Mouse (Mus musculus) stomach, postnatal 0 days (tissue): ENCODE results near the gene Tnnc2. TPM values are rescaled to one million over a fixed set of nuclear protein-coding genes. Genes with fewer than 3 reads are reported as not detected.

Experiments used
- ATAC-seq: fragments of 200-750 bp; cut with Nextera tagmentation; 2 replicates; pipeline ENCODE4 v1.8.0; 2017; ENCODE audit not compliant: low FRiP score, low TSS enrichment
- DNase-seq: peaks from one replicate; pipeline ENCODE4 v3.0.0-alpha.2; 2016; ENCODE audit warnings: low spot score
- H3K27ac ChIP-seq: fragments of 300-500 bp; sonication (generic); replicated peaks from 2 replicates; pipeline ENCODE4 v1.5.1; 2014; ENCODE audit warnings: mild to moderate bottlenecking, control low read depth
- H3K27me3 ChIP-seq: fragments of 300-500 bp; sonication (generic); 2 replicates; pipeline ENCODE4 v1.6.1; 2014; ENCODE audit warnings: low read length; ENCODE audit not compliant: control insufficient read depth, insufficient read depth
- H3K36me3 ChIP-seq: fragments of 300-500 bp; sonication (generic); 2 replicates; pipeline ENCODE4 v1.6.1; 2014; ENCODE audit warnings: low read length, mixed read lengths; ENCODE audit not compliant: control insufficient read depth, insufficient read depth
- H3K4me1 ChIP-seq: fragments of 300-500 bp; sonication (generic); replicated peaks from 2 replicates; pipeline ENCODE4 v1.6.1; 2014; ENCODE audit warnings: antibody characterized with exemption; ENCODE audit not compliant: control insufficient read depth, insufficient read depth
- H3K4me2 ChIP-seq: fragments of 300-500 bp; sonication (generic); replicated peaks from 2 replicates; pipeline ENCODE4 v1.6.1; 2014; ENCODE audit warnings: low read depth, mild to moderate bottlenecking, control low read depth, moderate library complexity
- H3K4me3 ChIP-seq: fragments of 300-500 bp; sonication (generic); 2 replicates; pipeline ENCODE4 v1.5.1; 2014; ENCODE audit warnings: low read depth, low read length, control low read depth
- H3K9ac ChIP-seq: fragments of 300-500 bp; sonication (generic); 2 replicates; pipeline ENCODE4 v1.6.1; 2014; ENCODE audit warnings: mild to moderate bottlenecking, low read length, control low read depth, mixed read lengths
- H3K9me3 ChIP-seq: fragments of 300-500 bp; sonication (generic); 2 replicates; pipeline ENCODE4 v1.6.1; 2016; ENCODE audit warnings: low read length; ENCODE audit not compliant: control insufficient read depth
- CTCF ChIP-seq: IDR thresholded peaks from 2 replicates; pipeline ENCODE4 v1.5.1; 2016; ENCODE audit warnings: antibody characterized with exemption, low read depth, mild to moderate bottlenecking, moderate library complexity
- EP300 ChIP-seq: optimal IDR thresholded peaks from 2 replicates; pipeline ENCODE3; 2016; ENCODE audit warnings: antibody characterized with exemption
- WGBS: fragments of 180-500 bp; shearing (Covaris S2); extraction: QIAGEN DNeasy Blood & Tissue Kit; methylation state at CpG from one replicate; pipeline ENCODE4 v1.1.7; 2014; 5-methylcytosine and 5-hydroxymethylcytosine counted together
- polyA plus RNA-seq: library from polyadenylated mRNA; unstranded; fragments of >200 nt; fragmentation: Nextera tagmentation; extraction: Ambion mirVana; gene quantifications from 2 replicates; pipeline ENCODE4 v1.2.1, GENCODE M21; 2015

Gene Tnnc2
- polyA plus RNA-seq, 1 experiment from 2014 or later = 7.0 TPM

DNA sequence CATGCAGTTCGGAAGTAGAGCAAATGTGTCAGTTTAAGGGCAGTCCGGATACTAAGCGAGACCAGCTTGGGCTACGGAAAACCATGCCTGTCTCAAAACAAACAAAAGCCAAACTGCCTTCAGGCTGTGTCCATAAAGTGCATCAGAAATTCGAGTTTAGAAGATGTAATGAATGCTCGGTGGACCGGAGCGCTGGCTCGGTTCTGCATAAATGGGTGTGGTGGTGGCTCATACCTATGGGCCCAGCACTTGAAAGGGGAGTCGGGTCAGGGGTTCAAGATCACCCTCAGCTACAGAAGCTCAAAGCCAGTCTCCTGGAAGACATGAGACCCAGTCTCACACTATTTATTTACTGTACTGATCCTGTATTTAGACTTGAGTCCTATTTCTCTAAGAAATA is 8.0 kb upstream of the Tnnc2 start:
- H3K9me3 ChIP-seq = no peaks in the 10 kb centered on the region
- H3K36me3 ChIP-seq = peaks cover 11% of the 10 kb centered on the region
- H3K27ac ChIP-seq = no peak overlapping the region
- TF ChIP-seq EP300 (no peak), CTCF (no peak)
- H3K27me3 ChIP-seq = no peaks in the 10 kb centered on the region
- no peak for DNase-seq
- 73% methylated on average over 10 of the region's 10 CpGs for WGBS
- H3K4me3 ChIP-seq = no peak overlapping the region
- H3K4me1 ChIP-seq = 0 out of 2 replicates have a peak, but pooled peaks cover 3% of the 10 kb centered on the region
- H3K4me2 ChIP-seq = no peak overlapping the region
- no peak overlapping the region for H3K9ac ChIP-seq
- ATAC-seq = no peak

DNA sequence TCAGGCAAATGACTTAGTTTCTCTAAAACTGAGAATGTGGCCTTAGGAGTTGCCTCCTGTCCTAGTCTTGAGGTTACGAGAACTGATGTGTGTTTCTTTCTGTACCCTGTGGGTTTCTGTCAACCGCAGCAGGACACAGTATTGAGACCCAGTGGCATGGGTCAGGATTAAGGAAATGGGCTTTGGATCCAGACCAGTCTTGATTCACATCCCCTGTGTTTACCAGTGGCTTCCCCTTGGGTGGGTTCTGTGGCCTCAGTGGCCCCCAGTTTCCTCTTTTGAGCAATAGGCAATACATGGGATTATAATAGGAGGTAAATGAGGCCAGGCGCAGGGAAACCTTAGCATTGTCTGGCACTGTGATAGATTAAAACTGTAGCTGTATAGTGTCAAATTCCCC is 7.3 kb upstream of the Tnnc2 start:
- no peak overlapping the region for H3K9ac ChIP-seq
- 0 out of 2 replicates have a peak overlapping the region, but pooled peaks have one; percentile 18 for H3K27ac ChIP-seq
- DNase-seq (no peak), ATAC-seq (no peak)
- H3K4me1 ChIP-seq = 0 out of 2 replicates have a peak, but pooled peaks cover 3% of the 10 kb centered on the region
- no peaks in the 10 kb centered on the region for H3K9me3 ChIP-seq
- WGBS = 73% methylated on average over 3 of the region's 3 CpGs
- H3K27me3 ChIP-seq = no peaks in the 10 kb centered on the region
- TF ChIP-seq CTCF (no peak), EP300 (no peak)
- peak overlapping the region; percentile 90 for H3K4me2 ChIP-seq
- H3K4me3 ChIP-seq = peak overlapping the region; percentile 74; the same call in 1 of the 2 replicates
- peaks cover 4% of the 10 kb centered on the region for H3K36me3 ChIP-seq

- ATAC-seq = peak; percentile 18
Measured at GRCm38 (mm10) chr2:164786388-164786885, 6.7 kb upstream of the Tnnc2 start.

GRCm38 (mm10) chr2:164785481-164786387 is 6.0 kb upstream of the Tnnc2 start, which contains the start of gene Snx21:
Gene Snx21 (plus strand): TSS chr2:164785823.
- H3K9ac ChIP-seq = peak within 1 kb of the TSS; percentile 79
- DNase-seq (peak; percentile 92), ATAC-seq (peak; percentile 90)
- peak within 1 kb of the TSS; percentile 74 for H3K4me3 ChIP-seq
- peak within 1 kb of the TSS; percentile 95 for H3K27ac ChIP-seq
- under 1% methylated on average over 66 of the region's 89 CpGs for WGBS
- no peak for TF ChIP-seq EP300
- TF ChIP-seq CTCF = peak; percentile 76
- H3K36me3 ChIP-seq = no peaks in the 10 kb centered on the region; the same call in 1 of the 2 replicates
- no peaks in the 10 kb centered on the region for H3K9me3 ChIP-seq
- H3K4me1 ChIP-seq = 0 out of 2 replicates have a peak, but pooled peaks cover 3% of the 10 kb centered on the region
- peak within 1 kb of the TSS; percentile 90 for H3K4me2 ChIP-seq
- no peaks in the 10 kb centered on the region for H3K27me3 ChIP-seq

More at GRCm38 (mm10) chr2:164786388-164786885, 6.7 kb upstream of the Tnnc2 start:
- 9% methylated on average over 15 of the region's 15 CpGs for WGBS
- Histone ChIP-seq H3K9ac (peak overlapping the region; percentile 79), H3K4me2 (peak overlapping the region; percentile 90), H3K36me3 (no peaks in the 10 kb centered on the region; the same call in 1 of the 2 replicates), H3K4me1 (0 out of 2 replicates have a peak, but pooled peaks cover 3% of the 10 kb centered on the region), H3K27ac (peak overlapping the region; percentile 95), H3K9me3 (no peaks in the 10 kb centered on the region), H3K27me3 (no peaks in the 10 kb centered on the region), H3K4me3 (peak overlapping the region; percentile 74)
- DNase-seq = peak; percentile 38
- TF ChIP-seq EP300 = no peak
- TF ChIP-seq CTCF = no peak

DNA sequence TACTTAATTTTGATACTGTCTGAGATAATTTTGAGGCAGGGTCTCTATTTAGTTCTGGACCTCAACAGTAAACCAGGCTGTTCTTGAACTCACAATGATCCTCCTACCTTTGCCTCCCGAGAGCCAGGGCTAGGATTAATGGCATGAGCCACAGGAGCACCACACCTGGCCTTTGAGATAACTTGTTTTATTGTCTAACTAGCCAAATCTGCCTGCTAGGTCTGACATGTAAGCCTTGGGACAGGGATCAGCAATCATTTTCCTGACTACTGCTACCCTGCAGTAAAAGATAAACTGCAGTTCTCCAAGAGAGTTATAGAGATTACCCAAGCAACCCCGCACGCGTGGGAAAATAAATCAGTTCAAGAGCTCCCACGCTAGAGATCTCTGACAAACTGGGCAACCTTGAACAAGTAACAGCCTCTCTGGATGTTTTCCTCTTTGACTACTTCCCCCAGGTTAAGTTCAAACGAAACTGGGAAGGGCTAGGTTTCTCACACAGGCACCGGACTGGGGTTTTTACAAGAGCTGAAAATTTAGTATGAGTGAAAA is 5.2 kb upstream of the Tnnc2 start:
- 0 out of 2 replicates have a peak, but pooled peaks cover 3% of the 10 kb centered on the region for H3K4me1 ChIP-seq
- TF ChIP-seq CTCF = no peak
- no peak for TF ChIP-seq EP300
- peak overlapping the region; percentile 90 for H3K4me2 ChIP-seq
- peak overlapping the region; percentile 79; the same call in 1 of the 2 replicates for H3K9ac ChIP-seq
- H3K36me3 ChIP-seq = no peaks in the 10 kb centered on the region; the same call in 1 of the 2 replicates
- no peak for DNase-seq
- H3K27me3 ChIP-seq = no peaks in the 10 kb centered on the region
- H3K9me3 ChIP-seq = no peaks in the 10 kb centered on the region
- no peak for ATAC-seq
- 6% methylated on average over 7 of the region's 7 CpGs for WGBS
- peak overlapping the region; percentile 74 for H3K4me3 ChIP-seq
- peak overlapping the region; percentile 95 for H3K27ac ChIP-seq
